Mouse (Mus musculus) heart, postnatal 36 days (tissue): ENCODE results near the gene Tle4. TPM values are rescaled to one million over a fixed set of nuclear protein-coding genes. Genes with fewer than 3 reads are reported as not detected.
A peak's percentile ranks its signal among the peaks of the same experiment; 100 is the strongest.
"Not testable (repeated sequence)": the region's sequence is repeated elsewhere in the genome, so short reads cannot be mapped to it uniquely, and the experiment has no call there.

Experiments used
- DNase-seq, 2 experiments: peaks; one replicate each; pipeline ENCODE4 v3.0.0; 2021 to 2022
- intact Hi-C: fragments of 180-260 bp; cut with DNase I; formaldehyde crosslinking; loops from one replicate; pipeline ENCODE4 v1.15.1; 2025
- total RNA-seq, 2 experiments: library from RNA; stranded (reverse); gene quantifications; 2 replicates each; pipeline ENCODE4 v1.2.3; 2021

The Tle4 gene
- total RNA-seq: 10 to 100 TPM in 1 of 2 experiments, 1 to 10 TPM in 1; 8.8 to 10.5 TPM

DNA sequence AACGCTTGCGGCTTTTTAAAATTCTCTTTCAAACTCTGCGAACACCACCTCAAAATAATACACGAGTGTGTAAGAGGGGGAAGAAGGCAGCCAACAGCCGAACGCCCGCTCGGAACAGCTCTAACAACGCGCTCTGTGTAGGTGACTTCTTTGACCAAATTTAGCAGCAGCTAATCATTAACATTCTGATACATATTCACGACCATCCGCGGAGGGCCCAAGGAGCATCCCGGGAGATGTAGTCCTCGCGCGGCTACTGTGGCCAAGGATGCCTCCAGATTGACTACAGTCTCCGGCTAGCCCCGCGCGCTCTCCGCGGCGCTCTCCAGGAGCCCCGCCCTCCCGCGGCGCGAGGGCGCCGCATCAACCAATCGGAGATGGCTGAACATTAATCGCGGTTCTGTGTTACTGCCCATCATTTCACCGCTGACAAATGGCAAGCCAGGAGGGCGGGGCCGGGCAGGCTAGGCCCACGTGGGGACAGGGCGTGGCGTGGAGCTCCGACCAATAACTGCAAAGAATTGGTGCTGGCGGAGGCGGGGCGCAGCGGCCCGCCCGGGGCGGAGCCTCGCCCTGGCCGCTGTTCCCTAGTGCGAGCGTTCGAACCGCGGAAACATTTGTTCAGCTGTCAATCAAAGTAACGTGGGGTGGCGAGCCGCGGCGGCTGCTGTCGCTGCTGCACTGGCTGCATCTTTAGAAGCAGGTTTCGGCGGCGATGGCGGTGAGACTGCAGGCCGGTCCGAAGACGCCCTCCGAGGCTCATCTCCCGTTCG, at the start of gene Tle4:
TSS of gene Tle4 (minus strand) at position 135 of the 773 bp plus-strand sequence.
- intact Hi-C loops: loop anchor here (5.0 to 10.0 kb wide), 3 partner anchors 91 to 373 kb away; no protein-coding TSS in a partner anchor
- peak; percentile 100 for DNase-seq

DNA sequence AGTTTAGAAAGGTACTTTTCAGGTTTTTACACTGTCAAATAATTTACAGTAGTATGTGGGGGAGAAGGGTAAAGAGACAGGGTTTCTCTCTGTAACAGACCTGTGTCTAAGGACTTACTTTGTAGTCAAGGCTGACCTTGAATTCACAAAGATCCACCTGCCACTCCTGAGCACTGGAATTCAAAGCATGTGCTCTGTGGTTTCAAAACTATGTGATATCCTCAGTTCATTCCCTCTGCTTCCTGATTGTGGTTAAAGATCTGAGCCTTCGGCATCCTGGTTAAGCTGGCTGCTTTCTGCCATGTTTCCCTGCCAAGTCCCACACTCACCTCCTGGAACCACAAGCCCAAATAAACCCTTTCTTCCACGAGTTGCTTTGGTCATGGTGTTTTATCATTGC, 47.8 kb upstream of the Tle4 start:
- intact Hi-C loops: no loop called here
- DNase-seq: no peak

DNA sequence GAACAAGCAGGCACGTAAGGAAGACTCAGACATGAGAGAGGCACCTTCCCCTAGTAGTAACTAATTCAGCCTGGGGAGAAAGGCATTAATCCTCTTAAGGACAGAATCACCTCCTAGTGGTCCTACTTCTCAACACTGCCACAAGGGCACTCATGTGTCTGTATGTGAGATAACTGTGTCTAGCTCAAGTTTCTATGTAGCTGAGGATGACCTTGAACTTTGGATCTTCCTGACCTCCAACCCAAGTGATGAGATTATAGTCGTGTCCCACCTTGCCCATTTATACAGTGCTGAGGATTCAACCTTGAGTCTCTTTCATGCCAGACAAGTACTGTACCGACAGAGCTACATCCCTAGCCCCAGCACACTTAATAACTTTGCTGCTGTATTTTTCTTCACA, 46.9 kb upstream of the Tle4 start:
- DNase-seq: no peak
- intact Hi-C loops: no loop called here

DNA sequence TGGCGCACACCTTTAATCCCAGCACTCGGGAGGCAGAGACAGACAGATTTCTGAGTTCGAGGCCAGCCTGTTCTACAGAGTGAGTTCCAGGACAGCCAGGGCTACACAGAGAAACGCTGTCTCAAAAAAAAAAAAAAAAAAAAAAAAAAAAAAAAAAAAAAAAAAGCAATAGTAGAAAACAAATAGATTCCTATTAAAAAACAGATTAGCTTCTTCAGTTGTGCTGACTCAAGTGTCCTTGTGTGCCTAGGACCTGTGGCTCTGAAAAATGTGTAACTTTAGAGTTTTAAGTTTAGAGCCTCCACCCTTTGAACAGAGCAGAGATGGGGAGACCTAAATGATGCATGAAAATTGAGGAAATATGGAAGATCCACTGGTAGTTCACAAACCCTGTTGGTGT, 45.2 kb upstream of the Tle4 start:
- DNase-seq, intact Hi-C loops: not testable (repeated sequence)

DNA sequence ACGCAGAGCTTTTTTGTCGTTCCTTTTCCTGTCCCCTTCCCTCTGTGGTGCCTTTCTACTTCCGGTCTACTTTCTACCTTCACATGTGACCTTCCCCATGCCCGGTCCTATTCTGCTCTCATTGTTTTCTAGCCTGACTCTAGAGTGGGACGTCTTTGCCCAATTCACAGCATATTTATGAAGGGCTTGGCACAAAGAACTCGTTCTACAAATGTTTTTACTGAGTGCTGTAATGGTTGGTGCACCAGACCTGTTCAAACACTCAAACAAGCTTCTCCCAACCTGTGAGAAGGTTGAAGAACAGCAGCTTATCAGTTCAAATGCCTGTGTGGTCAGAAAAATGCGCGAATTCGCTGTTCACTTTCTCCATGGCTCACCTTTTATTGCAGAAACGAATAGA, 44.8 kb upstream of the Tle4 start:
- no peak for DNase-seq
- intact Hi-C loops: no loop called here

DNA sequence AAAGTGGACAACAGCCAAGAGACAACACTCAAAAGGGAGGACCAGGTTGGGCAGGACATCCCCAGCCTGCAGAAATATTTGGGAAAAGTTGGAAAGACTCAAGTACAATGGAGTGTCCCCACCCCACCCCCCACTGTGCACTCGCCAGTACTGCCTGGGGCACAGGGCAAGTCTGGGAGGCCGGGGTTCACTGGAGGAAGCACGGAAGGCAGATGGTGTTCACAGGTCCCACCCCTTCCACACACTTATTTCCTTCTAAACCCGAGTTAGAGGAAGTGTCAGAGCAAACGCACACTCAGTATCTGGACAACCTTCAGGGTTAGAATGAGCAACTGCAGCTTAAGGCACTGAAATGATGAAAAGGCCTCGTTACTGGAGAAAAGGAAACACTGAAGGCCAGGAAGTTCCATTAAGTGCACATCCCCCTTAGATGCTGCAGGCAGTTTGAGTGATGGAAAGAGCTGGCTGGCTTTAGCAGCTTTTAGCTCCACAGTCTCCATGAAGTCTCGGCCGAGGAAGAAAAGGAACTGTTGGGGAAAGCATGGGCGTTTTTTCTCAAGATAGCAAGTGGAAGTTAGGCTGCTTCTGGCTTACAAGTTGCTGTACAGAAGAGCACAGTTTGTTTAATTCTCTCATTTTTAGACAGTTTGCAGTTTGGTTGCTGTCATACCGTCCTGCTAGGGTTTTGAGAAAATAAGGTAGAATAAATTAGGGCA, 37.5 kb upstream of the Tle4 start:
- peak; percentile 6 to 9 for DNase-seq
- intact Hi-C loops: no loop called here

DNA sequence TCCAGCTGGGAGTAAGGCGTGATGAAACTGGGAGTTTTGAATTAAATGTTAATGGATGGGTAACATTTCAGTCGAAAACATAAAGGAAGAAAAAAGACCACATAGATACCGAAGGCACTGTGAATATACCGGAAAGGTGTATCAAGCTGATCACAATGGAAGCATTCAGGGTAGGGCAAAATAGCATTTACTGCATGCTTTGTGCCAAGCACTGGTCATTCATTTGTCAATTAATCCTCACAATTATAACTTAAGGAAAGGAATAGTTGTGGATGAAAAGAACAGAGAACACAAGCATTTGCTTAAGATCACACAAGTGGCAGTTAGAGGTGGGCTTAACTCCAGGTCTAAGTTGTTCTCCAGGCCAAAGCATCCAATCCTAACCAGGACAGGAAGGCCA, 25.5 kb upstream of the Tle4 start:
- no peak for DNase-seq
- intact Hi-C loops: no loop called here

DNA sequence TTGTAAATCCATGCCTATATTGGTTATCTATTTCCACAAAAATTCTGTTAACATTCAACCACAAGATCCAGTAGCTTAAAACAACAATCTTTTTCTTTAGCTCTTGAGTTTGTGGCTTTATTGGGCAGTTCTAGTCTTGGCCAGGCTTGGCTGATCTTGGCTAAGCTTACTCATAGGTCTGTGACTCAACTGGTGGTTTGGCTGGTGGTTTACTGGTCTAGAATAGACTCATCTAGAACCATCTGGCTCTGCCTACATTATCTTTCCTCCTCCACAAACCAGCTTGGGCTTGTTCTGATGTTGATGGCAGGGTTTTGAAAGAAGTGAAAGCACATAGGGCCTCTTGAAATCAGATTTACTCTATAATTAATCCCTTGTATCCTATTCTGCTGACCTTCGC, 22.7 kb upstream of the Tle4 start:
- intact Hi-C loops: no loop called here
- no peak for DNase-seq

DNA sequence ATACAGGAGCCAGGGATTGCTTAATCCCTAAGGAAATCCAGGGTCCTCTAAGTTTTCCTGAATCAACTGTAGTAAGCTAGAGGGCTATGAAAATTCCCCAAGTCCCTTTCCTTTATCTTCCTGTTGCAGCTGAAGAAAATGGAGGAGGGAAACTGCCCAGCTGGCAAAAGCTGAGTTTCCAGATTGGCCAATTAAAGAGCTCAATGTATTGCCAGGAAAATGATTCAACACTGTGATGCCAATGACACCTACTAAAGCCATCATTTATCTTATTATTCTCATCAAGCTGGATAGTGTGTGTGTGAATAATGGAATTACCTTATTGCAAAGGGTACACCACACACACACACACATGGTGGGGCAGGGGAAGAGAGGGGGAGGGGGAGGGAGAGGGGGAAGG, 22.0 kb upstream of the Tle4 start:
- DNase-seq: no peak
- intact Hi-C loops: no loop called here

DNA sequence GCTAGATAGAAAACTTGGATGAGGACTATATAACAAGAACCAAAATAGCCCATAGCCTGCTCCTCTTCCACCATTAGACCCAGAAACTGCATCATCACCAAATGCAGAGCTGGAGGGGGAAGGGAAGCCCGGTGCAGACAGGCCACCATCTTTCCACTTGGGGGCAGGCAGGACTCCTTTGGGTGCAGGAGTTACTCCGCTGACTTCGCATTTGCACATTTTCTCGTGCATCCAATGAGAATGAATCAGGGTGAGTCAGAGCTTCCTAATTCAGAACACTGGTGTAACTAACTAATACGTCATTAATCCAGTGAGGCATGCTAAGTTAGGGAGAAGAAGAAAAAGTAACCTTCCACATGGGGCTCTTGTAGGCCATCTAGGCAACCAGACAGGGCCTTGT, 17.0 kb upstream of the Tle4 start:
- intact Hi-C loops: no loop called here
- DNase-seq: no peak

DNA sequence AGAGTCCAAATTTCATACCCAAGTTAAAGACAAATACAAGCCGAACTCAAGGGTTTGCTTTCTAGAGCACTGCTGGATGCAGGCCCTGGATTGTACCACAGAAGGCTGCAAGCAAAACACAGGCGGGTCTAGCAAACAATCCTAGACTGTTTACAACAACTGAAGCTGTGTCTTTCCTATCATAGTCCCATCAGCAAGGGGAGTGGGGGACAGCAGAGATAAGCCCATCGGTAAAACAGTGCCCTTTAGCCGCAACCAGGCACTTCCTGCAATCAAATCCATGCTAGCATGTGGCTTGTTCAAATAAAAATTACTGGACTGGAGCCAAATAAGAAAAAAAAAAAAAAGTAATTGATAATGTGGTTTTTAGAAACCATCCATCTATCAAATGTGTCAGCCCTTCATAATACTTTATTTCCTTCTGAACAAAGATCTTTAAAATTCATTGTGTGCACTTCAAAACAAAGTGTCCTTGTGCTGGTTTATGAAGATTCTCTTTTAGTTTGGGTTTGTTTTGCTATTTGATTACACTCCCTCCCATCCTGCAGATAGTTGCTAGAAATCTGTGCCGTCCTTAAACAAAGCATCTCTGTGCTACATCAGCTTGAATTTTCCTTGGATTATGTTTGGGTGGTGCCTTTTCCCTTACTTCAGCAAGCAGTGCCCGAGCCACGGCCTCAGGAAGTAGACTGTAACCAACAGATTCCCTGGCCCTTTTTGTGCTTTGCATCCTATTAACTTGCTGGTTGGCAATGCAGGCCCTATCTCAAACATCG, 12.9 kb upstream of the Tle4 start:
- DNase-seq: no peak
- intact Hi-C loops: no loop called here

DNA sequence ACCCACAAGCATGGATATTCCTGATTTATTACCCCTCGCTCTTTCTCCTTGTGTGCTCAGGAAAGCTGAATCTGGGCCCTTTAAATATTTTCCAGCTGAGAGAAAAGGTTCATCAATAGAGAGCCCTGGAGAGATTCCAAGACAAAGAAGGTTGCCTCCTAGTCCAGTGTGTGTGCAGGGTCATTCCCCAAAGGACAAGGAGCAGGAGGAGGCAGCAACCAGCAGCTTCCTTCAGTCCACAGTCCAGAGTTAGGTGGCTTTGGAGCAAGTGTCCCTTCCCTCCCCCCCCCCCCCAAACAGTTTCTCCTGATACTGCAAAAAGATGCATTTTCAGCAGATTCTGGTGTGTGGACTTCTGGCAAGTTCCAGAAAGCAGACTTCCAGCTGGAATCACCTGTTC, 3.0 kb upstream of the Tle4 start:
- intact Hi-C loops: no loop called here
- no peak for DNase-seq

DNA sequence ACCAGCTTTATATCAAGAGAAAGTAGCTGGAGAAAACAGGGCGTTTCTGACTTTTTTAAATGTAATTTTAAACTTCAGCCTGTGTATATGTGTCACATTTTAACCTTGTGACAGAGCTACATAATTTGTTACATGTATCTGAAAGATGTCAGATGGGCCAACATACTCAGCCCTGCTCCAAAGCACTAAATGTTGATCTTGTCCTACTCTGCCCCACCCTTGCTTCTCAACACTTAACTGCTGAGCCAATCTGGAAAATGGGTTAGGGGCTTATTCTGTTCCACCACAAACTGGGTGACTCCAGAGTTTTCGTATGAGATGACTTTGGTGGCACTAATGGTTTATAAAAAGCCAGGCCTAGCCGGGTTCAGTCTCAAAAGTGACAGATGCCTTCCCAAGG, 2.5 kb upstream of the Tle4 start:
- no peak for DNase-seq
- intact Hi-C loops: no loop called here

DNA sequence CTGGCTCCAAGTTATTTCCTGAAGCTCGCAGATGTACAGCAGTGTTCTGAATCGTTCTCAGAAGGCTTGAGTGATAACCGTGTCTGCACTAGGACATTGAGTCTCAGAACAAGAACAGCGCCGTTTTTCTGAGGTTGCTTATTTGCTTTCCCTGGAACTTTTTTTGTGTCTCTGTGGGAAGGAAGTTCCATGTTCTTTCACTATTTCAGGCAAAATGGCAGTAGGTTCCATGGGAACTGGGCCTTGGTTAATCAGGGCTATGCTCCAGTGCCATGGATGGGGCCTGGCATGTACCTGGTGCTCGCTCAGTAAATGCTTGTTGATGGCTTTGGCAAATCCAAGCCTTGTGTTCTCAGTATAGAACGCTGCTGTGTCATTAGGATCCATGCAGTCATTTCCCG, 2.0 kb upstream of the Tle4 start:
- intact Hi-C loops: loop anchor here (5.0 to 10.0 kb wide), 3 partner anchors 93 to 375 kb away; no protein-coding TSS in a partner anchor
- DNase-seq: no peak

DNA sequence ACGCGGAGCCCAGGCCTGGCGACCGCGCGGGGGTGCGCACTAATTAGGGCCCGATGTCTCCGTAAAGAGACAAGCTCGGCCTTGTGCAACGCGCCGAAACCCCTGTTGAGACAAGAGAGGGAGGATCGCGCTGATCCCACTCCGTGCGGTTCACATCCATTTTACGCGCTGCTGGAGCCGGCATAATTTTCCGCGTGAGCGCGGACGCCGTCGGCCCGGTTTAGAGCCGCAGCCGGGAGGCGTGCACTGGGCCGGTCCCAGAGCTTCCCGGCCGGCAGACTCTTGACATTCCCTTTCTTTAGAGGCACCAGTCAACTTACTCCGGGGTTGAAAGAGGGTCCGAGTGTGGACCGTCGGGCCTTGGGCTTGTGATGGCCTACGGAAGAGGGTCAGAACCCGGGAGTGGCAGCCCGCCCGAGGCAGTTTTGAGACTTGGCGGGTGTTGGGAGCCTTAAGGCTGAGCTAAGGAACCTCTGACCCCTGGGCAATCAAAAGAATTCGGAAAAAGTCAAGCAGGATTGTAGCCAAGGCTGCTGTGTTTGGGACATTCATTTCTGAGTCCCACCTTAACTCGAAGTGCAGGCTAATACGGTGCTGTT, 938 bp upstream of the Tle4 start:
- no peak for DNase-seq

DNA sequence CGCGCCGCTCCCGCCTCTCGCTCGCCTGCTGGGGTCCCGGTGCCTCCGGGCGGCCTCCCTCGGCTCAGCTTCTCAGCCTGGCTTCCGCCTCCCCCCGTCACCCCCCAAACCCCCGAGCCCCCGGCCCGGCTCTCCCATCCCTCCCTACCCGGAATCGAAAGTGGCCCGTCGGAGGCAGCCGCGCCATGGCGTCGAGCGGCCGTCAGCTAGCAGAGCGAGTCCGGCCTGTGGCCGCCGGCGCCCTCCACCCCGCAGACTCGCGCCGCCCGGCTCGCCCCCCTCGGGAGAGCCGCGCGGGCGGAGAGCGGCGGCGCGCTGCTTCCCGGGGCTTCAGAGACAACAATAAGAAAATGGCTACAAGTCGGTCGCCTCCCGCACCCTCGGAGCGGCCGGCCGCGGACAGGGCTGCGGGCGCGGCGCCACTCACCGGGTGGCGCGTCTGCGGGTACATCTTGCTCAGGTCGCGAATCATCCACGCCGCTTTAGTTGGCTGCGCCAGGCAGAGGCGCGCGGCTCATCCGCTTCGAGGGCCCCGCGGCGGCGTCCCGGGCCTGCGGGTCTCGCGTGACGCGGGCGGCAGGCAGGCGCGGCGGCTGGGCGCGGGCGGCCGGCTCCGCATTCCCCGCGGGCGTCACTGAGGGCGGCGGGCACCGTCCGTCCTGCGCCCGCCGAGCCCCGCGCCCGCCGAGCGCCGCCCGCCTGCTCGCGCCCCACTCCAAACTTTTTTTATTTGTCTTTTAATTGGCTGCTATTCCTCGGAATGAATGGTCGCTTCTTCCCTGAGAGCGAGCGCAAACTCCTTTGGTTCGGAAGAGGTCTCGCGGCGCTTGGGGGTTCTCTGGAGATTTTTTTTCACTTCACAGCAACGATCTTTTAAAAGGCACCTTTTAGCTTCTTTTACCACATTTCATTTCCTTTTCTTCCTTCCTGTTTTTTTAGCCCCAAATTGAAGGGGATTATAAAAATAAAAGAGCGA, 622 bp downstream of the Tle4 start:
- intact Hi-C loops: loop anchor here (5.0 to 10.0 kb wide), 3 partner anchors 90 to 372 kb away; no protein-coding TSS in a partner anchor
- peak; percentile 54 to 75 for DNase-seq

More for the DNA sequence above, 938 bp upstream of the Tle4 start:
- intact Hi-C loops: loop anchor here (5.0 to 10.0 kb wide), 3 partner anchors 91 to 374 kb away; no protein-coding TSS in a partner anchor

DNA sequence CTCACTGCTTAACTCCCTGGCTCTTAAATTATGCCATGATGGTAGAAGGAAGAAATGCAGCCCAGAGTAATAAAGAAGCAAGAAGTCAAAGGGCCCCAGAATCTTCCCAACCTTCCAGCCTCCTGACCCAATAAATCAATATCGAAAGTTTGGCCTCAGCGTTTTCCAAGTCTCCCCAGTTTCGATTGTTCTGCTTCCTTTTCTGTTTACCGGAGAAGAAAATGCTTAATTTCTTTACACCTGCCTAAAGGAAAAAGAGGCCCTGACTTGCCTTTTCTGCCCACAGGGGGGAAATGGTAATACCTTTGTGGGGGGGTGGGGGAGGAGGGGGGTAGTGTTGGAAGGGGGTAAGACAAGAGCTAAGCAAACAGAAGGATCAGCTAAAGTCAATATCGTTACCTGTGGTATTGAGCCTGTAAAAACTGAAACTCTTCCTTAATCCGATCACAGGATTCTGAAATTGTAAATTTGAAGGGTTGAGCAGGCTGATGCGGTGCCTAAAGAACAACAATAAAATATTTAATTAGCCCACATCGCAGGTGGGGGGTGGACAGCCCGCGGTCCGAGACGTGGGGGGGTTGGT, 1.4 kb downstream of the Tle4 start:
- intact Hi-C loops: loop anchor here (5.0 to 10.0 kb wide), 3 partner anchors 89 to 372 kb away; no protein-coding TSS in a partner anchor
- DNase-seq: no peak

DNA sequence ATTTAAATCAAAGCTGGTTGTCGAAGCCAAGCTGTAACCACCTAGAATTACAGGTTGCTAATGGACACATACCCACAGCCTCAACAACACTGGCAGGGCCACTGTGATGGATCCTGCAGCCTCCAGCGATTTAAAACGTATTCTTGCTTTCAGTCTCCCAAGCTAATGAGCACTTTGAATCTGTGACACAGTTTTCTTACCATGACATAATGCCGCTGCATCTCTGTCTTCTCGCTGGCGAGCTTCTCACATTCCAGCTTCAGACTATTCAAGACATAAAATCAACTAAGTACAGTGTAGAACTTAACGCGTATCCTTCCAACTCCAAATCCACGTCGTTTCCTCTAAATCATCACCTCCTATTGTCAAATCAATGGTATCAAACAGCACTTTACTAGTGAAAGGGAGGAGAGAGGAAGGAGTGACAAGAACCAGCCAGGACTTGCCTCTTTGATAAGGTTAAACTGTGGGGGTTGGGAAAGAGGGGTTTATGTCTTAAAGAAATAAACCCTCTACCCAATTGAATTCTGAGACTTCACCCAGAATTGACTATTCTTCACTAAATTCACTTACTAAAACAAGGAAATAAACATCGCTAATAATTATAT, 2.4 kb downstream of the Tle4 start:
- intact Hi-C loops: loop anchor here (5.0 to 10.0 kb wide), 3 partner anchors 88 to 371 kb away; no protein-coding TSS in a partner anchor
- DNase-seq: no peak
